Comparison of ENCODE assay signal across 9 mouse cellular contexts in the genomic region with DNA sequence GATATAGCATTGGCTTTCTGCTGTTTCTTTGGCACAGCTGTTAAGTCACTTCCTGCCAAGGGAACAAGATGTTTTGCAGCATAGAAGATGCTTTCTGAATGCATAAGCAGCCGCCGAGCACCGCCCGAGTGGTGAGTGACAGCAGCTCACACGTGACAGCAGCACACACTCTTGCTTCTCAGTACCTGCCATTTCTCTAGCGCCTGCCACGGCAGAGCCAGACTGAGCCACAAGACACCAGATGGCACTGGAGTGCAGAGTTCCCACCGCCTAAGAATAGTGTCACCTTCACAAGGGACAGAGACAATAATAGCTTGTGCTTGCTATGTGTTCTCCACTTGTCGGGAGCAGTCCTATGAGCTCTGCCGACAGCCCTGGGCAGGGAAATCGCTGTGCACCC. TPM values are rescaled to one million over a fixed set of nuclear protein-coding genes. Genes with fewer than 3 reads are reported as not detected.
DNase-seq lines count a peak whose midpoint lies in the region; ATAC-seq and TF ChIP-seq lines count a peak whose summit lies in the region.
"Had no signal": no experiment of that assay in that cellular context is flagged by ENCODE, and none has a peak within 500 bp of the region (broad histone marks: within the 10 kb centered on the region; RNA-seq: fewer than 3 reads in every experiment).

No protein-coding gene starts in this region.

- H3K27ac ChIP-seq in forebrain, embryonic 11.5 days (ENCODE audit: low read depth, low read length), result no peak overlapping the region
- H3K27ac ChIP-seq in forebrain, embryonic 10.5 days, result no peak overlapping the region
- H3K27ac ChIP-seq in CH12.LX (ENCODE audit: insufficient read depth, low read depth), result no peak overlapping the region
- peak overlapping the region; percentile 67 for H3K27ac ChIP-seq in forebrain, embryonic 16.5 days (ENCODE audit: low read length)
- peak overlapping the region; percentile 35 for H3K27ac ChIP-seq in hindbrain, embryonic 15.5 days (replicated peaks)
- H3K27ac ChIP-seq in neural tube, embryonic 15.5 days (replicated peaks), result 0 out of 2 replicates have a peak overlapping the region, but pooled peaks have one; percentile 19

- DNase-seq in forebrain, embryonic 11.5 days (ENCODE audit: low spot score), result no peak
- no peak for DNase-seq in forebrain, embryonic 10.5 days (ENCODE audit: extremely low spot score, low spot score)
- DNase-seq in CH12.LX (ENCODE audit: extremely low read depth), result peak; percentile 11
- DNase-seq in lung, postnatal 14 days, result no peak
- no peak for DNase-seq in ovary, postnatal 10 days (ENCODE audit: low spot score)

- dilution Hi-C loops in CH12.LX (cut with MboI; ENCODE audit: extremely low pct_ligation_motif_present, extremely low pct_unique_long_range_greater_than_20kb, low sequenced_read_pairs), result no loop called here

- no peak for TF ChIP-seq EP300 in CH12.LX (IDR thresholded peaks at IDR 0.05; ENCODE audit: low read length)

- H3K79me2 ChIP-seq in CH12.LX (replicated peaks; ENCODE audit: control insufficient read depth, extremely low read depth, insufficient read depth, poor library complexity, severe bottlenecking), result no peaks in the 10 kb centered on the region

- TF ChIP-seq RAD21 in CH12.LX (IDR thresholded peaks at IDR 0.05; ENCODE audit: low read depth, low read length), result peak; percentile 16

- no peak overlapping the region for H3K4me2 ChIP-seq in forebrain, embryonic 11.5 days (ENCODE audit: low read depth, low read length, severe bottlenecking)
- H3K4me2 ChIP-seq in CH12.LX (ENCODE audit: insufficient read depth, low read depth, poor library complexity, severe bottlenecking), result no peak overlapping the region
- no peak overlapping the region for H3K4me2 ChIP-seq in forebrain, embryonic 16.5 days (ENCODE audit: low read length)
- no peak overlapping the region for H3K4me2 ChIP-seq in hindbrain, embryonic 15.5 days
- no peak overlapping the region for H3K4me2 ChIP-seq in neural tube, embryonic 15.5 days

- H3K4me3 ChIP-seq in forebrain, embryonic 11.5 days (ENCODE audit: low read depth, low read length), result no peak overlapping the region
- H3K4me3 ChIP-seq in forebrain, embryonic 10.5 days, result no peak overlapping the region
- H3K4me3 ChIP-seq in CH12.LX (replicated peaks in 1 of 3; ENCODE audit: low read depth in 2 of 3, low read length in 2 of 3, poor library complexity in 1 of 3), result no peak overlapping the region
- no peak overlapping the region for H3K4me3 ChIP-seq in forebrain, embryonic 16.5 days (replicated peaks; ENCODE audit: low read length)
- no peak overlapping the region for H3K4me3 ChIP-seq in hindbrain, embryonic 15.5 days
- H3K4me3 ChIP-seq in neural tube, embryonic 15.5 days (replicated peaks), result no peak overlapping the region

- no peaks in the 10 kb centered on the region for H3K36me3 ChIP-seq in forebrain, embryonic 11.5 days (ENCODE audit: control insufficient read depth, insufficient read depth, low read length)
- H3K36me3 ChIP-seq in forebrain, embryonic 10.5 days (replicated peaks), result no peaks in the 10 kb centered on the region
- no peaks in the 10 kb centered on the region for H3K36me3 ChIP-seq in CH12.LX (replicated peaks in 1 of 2; ENCODE audit: control insufficient read depth in 1 of 2, insufficient read depth in 1 of 2, low read length in 1 of 2)
- H3K36me3 ChIP-seq in forebrain, embryonic 16.5 days (ENCODE audit: control insufficient read depth, insufficient read depth), result no peaks in the 10 kb centered on the region
- H3K36me3 ChIP-seq in hindbrain, embryonic 15.5 days, result 0 out of 2 replicates have a peak, but pooled peaks cover 4% of the 10 kb centered on the region
- no peaks in the 10 kb centered on the region for H3K36me3 ChIP-seq in neural tube, embryonic 15.5 days

- in situ Hi-C loops in CH12.LX (cut with MboI; ENCODE audit: low pct_ligation_motif_present, low pct_unique_long_range_greater_than_20kb, low sequenced_read_pairs), result no loop called here

- TF ChIP-seq POLR2A in CH12.LX (IDR thresholded peaks at IDR 0.05; ENCODE audit: low read depth, low read length), result no peak

- peak in 1 of 2 experiments; percentile 55; a peak in 2 of 4 replicates for TF ChIP-seq CTCF in CH12.LX (conservative IDR thresholded peaks at IDR 0.05 in 1 of 2, IDR thresholded peaks at IDR 0.05 in 1 of 2; ENCODE audit: low read depth in 2 of 2, low read length in 2 of 2)

- H3K9me3 ChIP-seq in forebrain, embryonic 11.5 days (ENCODE audit: control insufficient read depth, low read length), result no peaks in the 10 kb centered on the region
- no peaks in the 10 kb centered on the region for H3K9me3 ChIP-seq in forebrain, embryonic 10.5 days
- no peaks in the 10 kb centered on the region for H3K9me3 ChIP-seq in CH12.LX (replicated peaks; ENCODE audit: low read length)
- no peaks in the 10 kb centered on the region for H3K9me3 ChIP-seq in forebrain, embryonic 16.5 days (ENCODE audit: control insufficient read depth, low read length)
- H3K9me3 ChIP-seq in hindbrain, embryonic 15.5 days, result no peaks in the 10 kb centered on the region
- no peaks in the 10 kb centered on the region for H3K9me3 ChIP-seq in neural tube, embryonic 15.5 days (replicated peaks)

- peak; percentile 67 for ATAC-seq in forebrain, embryonic 11.5 days (replicated peaks; ENCODE audit: low FRiP score)
- peak; percentile 98 for ATAC-seq in forebrain, embryonic 16.5 days
- peak; percentile 94 for ATAC-seq in hindbrain, embryonic 15.5 days (ENCODE audit: low FRiP score, low read depth)
- ATAC-seq in neural tube, embryonic 15.5 days (ENCODE audit: low FRiP score), result peak; percentile 92

- H3K4me1 ChIP-seq in forebrain, embryonic 11.5 days (replicated peaks; ENCODE audit: control insufficient read depth, insufficient read depth, low read length), result no peaks in the 10 kb centered on the region
- no peaks in the 10 kb centered on the region; the same call in 1 of the 2 replicates for H3K4me1 ChIP-seq in forebrain, embryonic 10.5 days
- H3K4me1 ChIP-seq in CH12.LX (ENCODE audit: control insufficient read depth in 1 of 2, insufficient read depth in 2 of 2), result peaks cover 3 to 26% of the 10 kb centered on the region in 2 experiments; a peak in 3 of 4 replicates
- peaks cover 11% of the 10 kb centered on the region for H3K4me1 ChIP-seq in forebrain, embryonic 16.5 days (replicated peaks; ENCODE audit: control insufficient read depth, insufficient read depth, low read length)
- peaks cover 15% of the 10 kb centered on the region for H3K4me1 ChIP-seq in hindbrain, embryonic 15.5 days (replicated peaks)
- H3K4me1 ChIP-seq in neural tube, embryonic 15.5 days, result peaks cover 12% of the 10 kb centered on the region; the same call in 1 of the 2 replicates

- WGBS in forebrain, embryonic 11.5 days, result 56% methylated on average over 11 of the region's 11 CpGs
- 59% methylated on average over 11 of the region's 11 CpGs for WGBS in forebrain, embryonic 10.5 days
- 15% methylated on average over 11 of the region's 11 CpGs for WGBS in forebrain, embryonic 16.5 days
- 22% methylated on average over 11 of the region's 11 CpGs for whole genome bisulfite sequencing in hindbrain, embryonic 15.5 days
- WGBS in neural tube, embryonic 15.5 days, result 30% methylated on average over 11 of the region's 11 CpGs

- H3K27me3 ChIP-seq in forebrain, embryonic 11.5 days (ENCODE audit: control insufficient read depth, insufficient read depth, low read length), result no peaks in the 10 kb centered on the region
- no peaks in the 10 kb centered on the region for H3K27me3 ChIP-seq in forebrain, embryonic 10.5 days (ENCODE audit: poor library complexity, severe bottlenecking)
- H3K27me3 ChIP-seq in CH12.LX (replicated peaks), result peaks cover 40% of the 10 kb centered on the region
- no peaks in the 10 kb centered on the region for H3K27me3 ChIP-seq in forebrain, embryonic 16.5 days (replicated peaks; ENCODE audit: control insufficient read depth, insufficient read depth, low read length)
- no peaks in the 10 kb centered on the region for H3K27me3 ChIP-seq in hindbrain, embryonic 15.5 days
- no peaks in the 10 kb centered on the region for H3K27me3 ChIP-seq in neural tube, embryonic 15.5 days (replicated peaks)

- H3K9ac ChIP-seq in forebrain, embryonic 11.5 days (ENCODE audit: low read length), result no peak overlapping the region
- H3K9ac ChIP-seq in CH12.LX (ENCODE audit: insufficient read depth, low read depth), result no peak overlapping the region
- H3K9ac ChIP-seq in forebrain, embryonic 16.5 days (replicated peaks; ENCODE audit: low read depth, low read length), result no peak overlapping the region
- H3K9ac ChIP-seq in hindbrain, embryonic 15.5 days, result no peak overlapping the region
- no peak overlapping the region for H3K9ac ChIP-seq in neural tube, embryonic 15.5 days (replicated peaks)

TF ChIP-seq in CH12.LX, 34 proteins besides CTCF, POLR2A, EP300 and RAD21:
- TF ChIP-seq ETS1 (conservative IDR thresholded peaks at IDR 0.05; ENCODE audit: low read depth, low read length), result no peak
- TF ChIP-seq BHLHE40 (IDR thresholded peaks at IDR 0.05; ENCODE audit: low read depth, low read length), result peak; percentile 86
- peak; percentile 35 for TF ChIP-seq SMC3 (IDR thresholded peaks at IDR 0.05; ENCODE audit: low read depth, low read length)
- TF ChIP-seq USF1 (IDR thresholded peaks at IDR 0.05; ENCODE audit: low read depth, low read length), result peak; percentile 26
- TF ChIP-seq USF2 (conservative IDR thresholded peaks at IDR 0.05; ENCODE audit: low read depth, low read length), result no peak
- peak; percentile 11; the same call in 1 of the 2 replicates for TF ChIP-seq MAX (IDR thresholded peaks at IDR 0.05; ENCODE audit: low read length)

RNA-seq across cellular contexts. Expression of a gene that starts 23.9 kb away (rescaled TPM):
- polyA plus RNA-seq in forebrain, embryonic 11.5 days (2014; fragmentation: Nextera tagmentation; extraction: Ambion mirVana), result 0.28 and 0.39 TPM in 2 replicates
- polyA plus RNA-seq in forebrain, embryonic 10.5 days (2016; fragmentation: Nextera tagmentation; extraction: Ambion mirVana), result not detected in 2 replicates
- total RNA-seq in CH12.LX (2012; rRNA removed) (not detected in 2 replicates), CH12.LX (2014; rRNA removed) (not detected in 2 replicates)
- not detected in 2 replicates for polyA plus RNA-seq in CH12.LX (2012; ENCODE audit: insufficient read length, low read depth)
- polyA plus RNA-seq in forebrain, embryonic 16.5 days (2015; fragmentation: Nextera tagmentation; extraction: Ambion mirVana), result 1.7 and 2.3 TPM in 2 replicates
- polyA plus RNA-seq in hindbrain, embryonic 15.5 days (2015; fragmentation: Nextera tagmentation; extraction: Ambion mirVana), result 10.1 and 10.4 TPM in 2 replicates
- polyA plus RNA-seq in neural tube, embryonic 15.5 days (2015; fragmentation: Nextera tagmentation; extraction: Ambion mirVana), result 9.1 TPM in 2 replicates
- total RNA-seq: liver, adult 2 months had no signal

RNA-seq across cellular contexts. Expression of a gene that starts 34.5 kb away (rescaled TPM):
- polyA plus RNA-seq in forebrain, embryonic 11.5 days (2014; fragmentation: Nextera tagmentation; extraction: Ambion mirVana), result 3.0 and 3.6 TPM in 2 replicates
- polyA plus RNA-seq in forebrain, embryonic 10.5 days (2016; fragmentation: Nextera tagmentation; extraction: Ambion mirVana), result 2.4 and 3.7 TPM in 2 replicates
- not detected in 2 replicates for total RNA-seq in CH12.LX (2012; rRNA removed)
- total RNA-seq in CH12.LX (2014; rRNA removed), result not detected in 2 replicates
- polyA plus RNA-seq in CH12.LX (2012; ENCODE audit: insufficient read length, low read depth), result not detected in 2 replicates
- polyA plus RNA-seq in forebrain, embryonic 16.5 days (2015; fragmentation: Nextera tagmentation; extraction: Ambion mirVana), result 16.0 and 21.6 TPM in 2 replicates
- polyA plus RNA-seq in hindbrain, embryonic 15.5 days (2015; fragmentation: Nextera tagmentation; extraction: Ambion mirVana), result 16.4 and 19.7 TPM in 2 replicates
- 13.9 and 16.9 TPM in 2 replicates for polyA plus RNA-seq in neural tube, embryonic 15.5 days (2015; fragmentation: Nextera tagmentation; extraction: Ambion mirVana)
- total RNA-seq: liver, adult 2 months had no signal

Comparison
In these comparisons a context has a peak if more than half of its experiments do, and no peak if none do; other contexts are left out.
1. H3K27ac ChIP-seq: peak in forebrain, embryonic 16.5 days (single experiment), hindbrain, embryonic 15.5 days (single experiment) and neural tube, embryonic 15.5 days (single experiment); none in forebrain, embryonic 11.5 days (single experiment), forebrain, embryonic 10.5 days (single experiment) and CH12.LX (single experiment).
2. Peak in every context shown above with its lines, with median percentiles within 50 percentile points of each other: ATAC-seq.